Mouse (Mus musculus): ENCODE data around the gene Arl10.

Arl10 gene

DNA sequence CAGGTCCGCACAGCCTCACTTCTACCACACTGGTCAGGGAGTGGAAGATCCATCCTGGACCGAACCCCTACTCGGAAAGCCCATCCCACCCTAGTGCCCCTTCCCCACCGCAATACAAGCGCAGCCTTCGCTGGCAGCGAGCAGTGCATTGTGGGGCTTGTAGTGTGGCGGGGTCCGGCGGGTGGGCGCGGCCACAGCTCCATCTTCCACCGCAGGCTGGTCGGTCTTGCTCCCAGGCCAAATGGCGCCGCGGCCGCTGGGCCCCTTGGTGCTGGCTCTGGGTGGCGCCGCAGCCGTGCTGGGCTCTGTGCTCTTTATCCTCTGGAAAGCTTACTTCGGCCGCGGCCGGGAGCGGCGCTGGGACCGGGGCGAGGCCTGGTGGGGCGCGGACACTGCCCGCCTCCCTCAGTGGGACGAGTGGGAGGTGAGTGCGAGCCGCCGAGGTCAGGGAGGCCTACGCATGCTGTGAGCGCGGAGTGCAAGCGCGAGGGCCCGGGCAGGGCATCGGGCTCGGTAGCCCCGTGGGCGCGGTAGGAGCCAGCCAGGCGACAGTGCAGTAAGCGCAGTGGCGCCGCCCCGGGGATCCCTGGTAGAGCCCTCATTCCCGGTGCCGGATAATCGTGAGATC is at the start of gene Arl10:
Gene Arl10 (plus strand): TSS at position 162 of the 628 bp plus-strand sequence.
- no peak for DNase-seq (ENCODE audit: low read depth)

DNA sequence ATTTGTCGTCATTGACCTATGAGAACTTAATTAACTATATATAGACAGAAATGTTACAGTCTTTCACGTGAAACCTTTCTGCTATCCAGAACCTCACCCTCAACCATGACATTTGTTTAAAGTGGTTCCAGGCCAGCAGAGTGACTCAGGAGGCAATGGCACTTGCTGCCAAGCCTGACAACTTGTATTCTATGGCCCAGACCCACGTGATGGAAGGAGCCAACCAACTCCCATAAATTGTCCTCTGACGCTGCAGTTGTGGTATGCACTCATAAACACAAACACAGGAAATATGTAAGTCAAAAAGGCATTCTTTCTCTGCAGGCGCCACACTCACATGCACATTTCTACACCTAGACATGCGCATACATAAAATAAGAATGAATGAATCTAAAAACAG is 47.7 kb upstream of the Arl10 start:
- DNase-seq (ENCODE audit: low read depth): no peak

DNA sequence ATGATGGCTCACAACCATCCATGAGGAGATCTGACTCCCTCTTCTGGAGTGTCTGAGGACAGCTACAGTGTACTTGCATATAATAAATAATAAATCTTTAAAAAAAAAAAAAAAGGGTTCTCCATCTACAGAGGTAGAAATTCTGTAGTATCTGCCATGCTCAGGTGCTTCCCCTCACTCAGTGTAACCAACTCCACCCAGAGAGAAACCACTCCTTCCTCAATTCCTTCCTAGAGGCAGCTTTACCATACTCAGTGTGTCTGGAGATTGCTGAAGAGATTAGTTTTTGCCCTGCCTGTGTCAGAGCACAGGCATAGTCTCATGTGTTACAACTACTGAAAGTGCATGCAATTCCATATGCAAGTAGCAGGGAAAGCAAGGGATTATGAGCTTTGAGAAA is 42.7 kb upstream of the Arl10 start:
- DNase-seq (ENCODE audit: low read depth): no peak

DNA sequence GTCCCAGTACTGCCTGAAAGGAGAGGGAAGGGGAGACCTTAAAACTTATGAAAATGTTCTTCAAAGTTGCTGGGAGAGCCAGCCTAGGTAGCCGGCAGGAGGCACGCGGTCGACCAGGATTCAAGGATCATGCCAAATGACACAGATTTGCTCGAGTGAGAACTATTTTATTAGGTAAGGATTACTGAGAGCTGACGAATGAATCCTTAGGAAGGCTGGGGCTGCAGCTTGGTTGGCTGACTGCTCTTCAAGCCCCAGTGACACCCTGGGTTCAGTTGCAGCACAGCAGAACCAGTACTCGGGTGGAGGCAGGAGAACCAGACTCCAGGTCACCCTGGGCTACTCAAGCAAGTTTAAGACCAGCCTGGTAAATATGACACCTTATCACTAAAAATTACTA is 26.8 kb upstream of the Arl10 start:
- DNase-seq (ENCODE audit: low read depth): no peak

- no peak for DNase-seq (ENCODE audit: low read depth)
Measured at GRCm38 (mm10) chr13:54556176-54556575, 18.6 kb upstream of the Arl10 start.

DNA sequence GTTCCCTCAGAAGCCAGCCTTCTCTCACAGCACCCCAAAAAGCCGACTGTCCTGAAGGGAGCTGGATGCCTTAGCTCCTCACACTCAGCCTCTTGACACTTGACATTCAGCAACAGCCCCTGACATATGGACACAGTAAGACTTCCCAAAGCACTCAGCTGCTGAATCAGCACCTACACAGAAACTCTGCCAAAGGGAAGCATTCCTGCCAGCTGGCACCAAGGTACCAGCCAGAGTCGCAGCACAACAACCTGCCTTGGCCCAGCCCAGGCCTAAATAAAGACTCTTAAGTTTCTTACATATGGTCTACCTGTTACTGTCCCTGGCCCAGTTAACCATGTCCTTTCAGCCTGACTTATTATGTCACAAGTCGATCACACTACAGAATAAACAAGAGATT is 18.0 kb upstream of the Arl10 start:
- DNase-seq (ENCODE audit: low read depth): no peak

DNA sequence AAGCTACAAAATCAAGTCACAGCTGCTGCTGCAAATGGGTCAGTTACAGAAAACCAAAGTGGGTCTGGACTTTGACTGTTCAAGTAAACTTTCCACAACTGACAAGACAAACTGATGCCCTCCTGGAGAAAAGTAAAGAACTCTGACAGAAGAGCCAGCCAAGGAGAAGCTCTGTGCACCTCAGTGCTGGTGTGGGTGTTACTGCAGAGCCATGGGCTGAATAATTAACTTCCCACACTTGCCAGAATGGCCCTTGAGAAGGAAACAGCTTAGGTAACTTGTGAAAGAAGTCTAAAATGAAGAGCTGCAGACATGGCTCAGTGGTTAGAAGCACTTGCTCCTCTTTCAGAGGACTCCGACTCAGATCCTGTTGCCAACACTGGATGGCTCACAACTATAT is 17.2 kb upstream of the Arl10 start:
- DNase-seq (ENCODE audit: low read depth): no peak

- no peak for DNase-seq (ENCODE audit: low read depth)
Measured at GRCm38 (mm10) chr13:54559656-54560055, 15.2 kb upstream of the Arl10 start.

- DNase-seq (ENCODE audit: low read depth): no peak
Measured at GRCm38 (mm10) chr13:54560608-54561007, 14.2 kb upstream of the Arl10 start.

- no peak for DNase-seq (ENCODE audit: low read depth)
Measured at GRCm38 (mm10) chr13:54562562-54562961, 12.3 kb upstream of the Arl10 start.

DNA sequence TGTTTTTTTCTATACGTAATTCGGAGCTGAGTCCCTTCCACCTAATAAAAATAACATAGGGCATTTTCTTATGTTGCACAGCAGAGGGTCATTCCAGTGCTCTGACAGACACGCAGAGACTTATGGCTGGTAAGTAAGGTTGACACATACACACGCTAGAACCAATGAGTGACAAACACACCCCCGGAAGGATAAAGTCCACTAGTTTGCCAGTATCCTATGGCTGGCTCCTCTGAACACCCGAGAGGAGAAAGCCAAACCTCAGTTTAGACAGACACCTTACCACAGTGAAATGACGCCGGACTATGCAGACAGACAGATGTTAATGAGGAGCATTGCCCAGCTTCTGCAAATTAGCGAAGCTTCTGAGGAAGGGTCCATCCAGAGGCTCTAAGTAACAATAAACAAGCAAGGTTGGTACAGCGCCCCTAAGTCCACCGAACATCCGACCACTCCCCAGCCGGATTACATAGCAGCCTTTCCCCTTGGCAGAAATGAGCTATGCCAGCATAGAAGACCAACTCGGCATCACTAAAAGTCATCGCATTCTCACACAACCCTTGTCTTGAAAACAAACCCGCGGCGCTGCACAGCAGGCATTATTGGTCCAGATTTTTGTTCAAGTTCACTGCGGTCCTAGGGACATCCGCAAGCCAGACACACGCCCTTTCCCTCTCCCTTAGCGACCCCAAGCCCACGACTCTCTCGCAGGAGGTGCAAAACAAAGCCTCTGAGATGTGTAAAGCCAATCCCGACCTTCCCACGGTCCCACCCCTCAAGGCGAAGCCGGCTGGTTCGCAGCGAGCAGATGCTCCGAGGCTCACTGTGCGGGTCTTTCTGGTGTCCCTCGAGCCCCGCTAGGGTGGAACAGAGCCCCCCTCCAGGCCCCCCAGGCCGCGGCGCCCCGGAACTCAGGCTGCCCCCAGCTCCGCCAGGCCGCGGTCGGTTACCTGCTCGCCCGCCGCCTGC is 10.3 kb upstream of the Arl10 start:
- no peak for DNase-seq (ENCODE audit: low read depth)

- peak; percentile 90 for DNase-seq (ENCODE audit: low read depth)
Measured at GRCm38 (mm10) chr13:54565201-54565581, 9.6 kb upstream of the Arl10 start, which contains the start of gene 4833439L19Rik. Gene 4833439L19Rik (minus strand): TSS chr13:54565435.

DNA sequence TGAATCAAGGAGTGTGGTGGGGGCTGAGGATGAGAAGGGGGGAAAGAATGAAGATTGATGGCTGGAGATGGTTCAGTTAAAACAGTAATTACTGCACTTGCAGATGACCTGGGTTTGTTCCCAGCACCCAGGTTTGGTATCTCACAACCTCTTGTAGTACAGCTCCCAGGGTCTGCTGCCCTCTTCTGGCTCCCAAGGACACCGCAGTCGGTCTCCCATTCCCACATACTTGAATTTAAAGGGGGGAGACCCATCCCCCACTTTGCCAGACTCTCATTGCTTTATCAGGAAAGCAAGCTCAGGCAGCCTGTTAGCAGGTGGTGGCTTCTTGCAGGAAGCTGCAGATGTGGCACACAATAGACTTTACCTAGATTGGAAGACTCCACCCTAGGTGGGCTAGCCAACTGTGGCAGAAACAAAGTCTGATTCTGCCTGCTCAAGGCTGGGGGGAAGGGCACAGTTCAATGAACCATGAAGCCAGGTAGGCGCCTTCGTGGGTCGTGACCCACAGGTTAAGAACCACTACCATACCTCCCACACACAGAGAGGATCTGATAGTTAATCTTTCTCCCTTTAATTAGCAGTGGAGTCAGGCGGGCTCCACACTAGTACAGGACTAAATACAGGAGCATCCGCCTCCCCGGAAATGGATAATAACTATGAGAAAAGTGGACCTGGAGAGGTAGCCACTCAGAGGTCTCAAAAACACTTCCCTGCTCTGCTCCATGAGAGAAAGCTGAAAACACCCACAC is 9.0 kb upstream of the Arl10 start:
- no peak for DNase-seq (ENCODE audit: low read depth)

DNA sequence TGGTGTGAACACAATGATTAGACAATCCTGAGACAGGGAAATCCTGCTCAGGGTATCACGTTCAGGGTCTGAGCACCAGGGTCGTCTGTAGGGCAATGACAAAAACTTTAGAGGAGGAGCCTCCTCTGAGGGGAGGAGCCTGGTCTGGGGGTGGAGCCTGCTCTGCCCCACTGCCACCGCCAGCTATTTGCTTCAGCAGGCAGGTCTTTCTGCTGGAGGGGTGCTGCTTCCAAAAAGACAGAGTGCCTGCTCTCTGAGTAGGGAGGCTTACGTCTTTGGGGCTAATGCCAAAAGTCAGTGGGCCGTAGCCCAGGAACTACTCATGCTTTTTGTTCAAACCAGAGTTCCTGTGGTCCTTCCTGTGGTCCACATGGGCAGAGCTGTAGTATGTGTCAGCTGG is 6.4 kb upstream of the Arl10 start:
- DNase-seq (ENCODE audit: low read depth): no peak

- no peak for DNase-seq (ENCODE audit: low read depth)
Measured at GRCm38 (mm10) chr13:54569282-54569681, 5.5 kb upstream of the Arl10 start.

- no peak for DNase-seq (ENCODE audit: low read depth)
Measured at GRCm38 (mm10) chr13:54570736-54571135, 4.1 kb upstream of the Arl10 start.

GRCm38 (mm10) chr13:54571637-54572036 is 3.2 kb upstream of the Arl10 start:
- DNase-seq (ENCODE audit: low read depth): no peak

- no peak for DNase-seq (ENCODE audit: low read depth)
Measured at GRCm38 (mm10) chr13:54572621-54573020, 2.2 kb upstream of the Arl10 start.

DNA sequence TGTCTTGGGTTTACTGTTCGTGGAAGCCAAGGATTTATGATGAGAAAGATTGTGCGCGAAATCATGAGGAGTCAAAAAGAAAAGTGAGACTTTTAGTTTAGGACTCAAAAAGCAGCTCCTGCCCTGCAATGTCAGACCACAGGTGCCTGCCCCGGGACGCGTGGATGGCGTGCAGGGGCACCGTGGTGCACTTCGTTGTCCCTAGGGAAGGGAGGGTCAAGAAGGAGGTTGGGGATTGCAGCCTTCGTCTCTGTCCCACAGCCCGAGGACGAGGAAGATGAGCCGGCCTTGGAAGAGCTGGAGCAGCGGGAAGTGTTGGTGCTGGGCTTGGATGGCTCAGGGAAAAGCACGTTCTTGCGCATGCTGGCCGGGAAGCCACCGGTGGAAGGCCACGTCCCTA is 674 bp downstream of the Arl10 start:
- DNase-seq (ENCODE audit: low read depth): no peak

GRCm38 (mm10) chr13:54577652-54578507 is 3.1 kb downstream of the Arl10 start:
- DNase-seq (ENCODE audit: low read depth): no peak

DNA sequence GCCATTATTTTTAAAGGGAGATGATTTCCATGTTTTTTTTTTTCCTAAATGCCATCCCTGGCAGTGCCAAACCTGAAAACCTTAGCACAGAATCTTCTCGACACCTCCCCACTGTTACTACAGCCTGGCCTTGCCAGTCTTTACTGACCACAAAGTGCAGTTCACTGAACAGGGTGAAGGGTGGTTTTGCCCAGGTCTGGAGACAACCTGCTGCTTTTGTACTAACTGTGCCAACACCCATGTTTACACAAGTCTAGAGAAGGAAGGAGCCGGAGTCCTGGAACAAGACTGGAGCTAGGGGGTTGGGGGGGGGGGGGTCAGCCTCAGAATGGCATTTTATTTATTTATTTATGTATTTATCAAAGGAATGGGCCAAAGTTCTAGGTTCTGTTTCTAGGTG is 6.6 kb downstream of the Arl10 start:
- no peak for DNase-seq (ENCODE audit: low read depth)

DNA sequence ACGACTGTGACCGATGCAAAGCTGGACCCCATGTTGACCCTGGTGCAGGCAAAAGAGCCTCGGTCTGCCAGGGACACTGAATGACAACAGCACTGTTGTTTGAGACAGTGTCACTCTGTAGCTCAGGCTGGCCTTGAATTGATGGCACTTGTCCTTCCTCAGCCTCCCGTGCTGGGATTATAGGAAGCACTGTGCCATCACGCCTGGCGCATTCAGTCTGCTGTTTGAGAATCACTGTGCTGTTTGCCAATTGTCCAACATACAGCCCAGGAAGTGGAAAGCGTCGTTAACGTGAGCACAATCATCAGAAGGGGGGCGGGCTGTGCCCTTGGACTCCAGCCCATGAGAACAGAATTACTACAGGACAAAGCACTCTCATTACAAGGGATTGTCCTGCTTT is 7.3 kb downstream of the Arl10 start:
- no peak for DNase-seq (ENCODE audit: low read depth)

Measured in c-Kit-positive CD71-positive TER-119-negative erythroid progenitor cells, embryonic 14.5 days (primary cell).